Mouse (Mus musculus): Measurements from ENCODE around the gene Gpr85. TPM values are rescaled to one million over a fixed set of nuclear protein-coding genes. Genes with fewer than 3 reads are reported as not detected.
A peak's percentile ranks its signal among the peaks of the same experiment; 100 is the strongest.
"Not testable (repeated sequence)": the region's sequence is repeated elsewhere in the genome, so short reads cannot be mapped to it uniquely, and the experiment has no call there.

The Gpr85 gene
- total RNA-seq (2021): 0.95 and 1.6 TPM in 2 replicates
- long read RNA-seq: 0 reads

- DNase-seq: no peak
Observed at GRCm38 (mm10) chr6:13839345-13840054, at the start of gene Gpr85. TSS of gene Gpr85 (minus strand) at chr6:13839942.

GRCm38 (mm10) chr6:13884877-13885592, 45.3 kb upstream of the Gpr85 start:
- DNase-seq: no peak

GRCm38 (mm10) chr6:13882919-13883318, 43.2 kb upstream of the Gpr85 start:
- no peak for DNase-seq

- no peak for DNase-seq
Observed at GRCm38 (mm10) chr6:13873959-13874358, 34.2 kb upstream of the Gpr85 start.

GRCm38 (mm10) chr6:13872076-13872475, 32.3 kb upstream of the Gpr85 start:
- no peak for DNase-seq

GRCm38 (mm10) chr6:13871625-13871958, 31.9 kb upstream of the Gpr85 start:
- DNase-seq: no peak

GRCm38 (mm10) chr6:13870919-13871624, 31.3 kb upstream of the Gpr85 start, which contains the start of gene 2610001J05Rik:
TSS of gene 2610001J05Rik (minus strand) at chr6:13871518.
- DNase-seq: peak; percentile 86

- no peak for DNase-seq
Observed at GRCm38 (mm10) chr6:13870289-13870741, 30.6 kb upstream of the Gpr85 start.

- no peak for DNase-seq
Observed at GRCm38 (mm10) chr6:13860596-13860995, 20.9 kb upstream of the Gpr85 start.

GRCm38 (mm10) chr6:13859877-13860585, 20.3 kb upstream of the Gpr85 start:
- no peak for DNase-seq

- DNase-seq: no peak
Observed at GRCm38 (mm10) chr6:13854230-13854629, 14.5 kb upstream of the Gpr85 start.

GRCm38 (mm10) chr6:13853244-13853643, 13.5 kb upstream of the Gpr85 start:
- DNase-seq: no peak

- DNase-seq: not testable (repeated sequence)
Observed at GRCm38 (mm10) chr6:13846031-13846430, 6.3 kb upstream of the Gpr85 start.

- peak; percentile 81 for DNase-seq
Observed at GRCm38 (mm10) chr6:13838677-13839344, 931 bp downstream of the Gpr85 start.

GRCm38 (mm10) chr6:13837916-13838676, 1.6 kb downstream of the Gpr85 start:
- DNase-seq: no peak

GRCm38 (mm10) chr6:13836967-13837570, 2.7 kb downstream of the Gpr85 start:
- DNase-seq: no peak

- DNase-seq: peak; percentile 3
Observed at GRCm38 (mm10) chr6:13835720-13836665, 3.7 kb downstream of the Gpr85 start.

- no peak for DNase-seq
Observed at GRCm38 (mm10) chr6:13832770-13833169, 7.0 kb downstream of the Gpr85 start.

GRCm38 (mm10) chr6:13828877-13829276, 10.9 kb downstream of the Gpr85 start:
- no peak for DNase-seq

All from adrenal gland, postnatal 25 days (tissue).